Mouse (Mus musculus) forebrain, embryonic 10.5 days (tissue): ENCODE measurements around the gene Fto. TPM values are rescaled to one million over a fixed set of nuclear protein-coding genes. Genes with fewer than 3 reads are reported as not detected.

ENCODE experiments used
- DNase-seq: peaks from one replicate; pipeline ENCODE4 v3.0.0-alpha.2; 2017; ENCODE audit warnings: low spot score; ENCODE audit errors: extremely low spot score
- H3K27ac ChIP-seq: fragments of 300-500 bp; sonication (generic); 2 replicates; pipeline ENCODE4 v1.5.1; 2016; ENCODE audit warnings: mild to moderate bottlenecking
- H3K27me3 ChIP-seq: fragments of 300-500 bp; sonication (generic); 2 replicates; pipeline ENCODE4 v1.6.1; 2016; ENCODE audit warnings: mild to moderate bottlenecking; ENCODE audit not compliant: poor library complexity, severe bottlenecking
- H3K36me3 ChIP-seq: fragments of 300-500 bp; sonication (generic); replicated peaks from 2 replicates; pipeline ENCODE4 v1.6.1; 2016; ENCODE audit warnings: mild to moderate bottlenecking, moderate library complexity
- H3K4me1 ChIP-seq: fragments of 300-500 bp; sonication (generic); 2 replicates; pipeline ENCODE4 v1.6.1; 2016
- H3K4me3 ChIP-seq: fragments of 300-500 bp; sonication (generic); 2 replicates; pipeline ENCODE4 v1.5.1; 2016; ENCODE audit warnings: mild to moderate bottlenecking, moderate library complexity
- H3K9me3 ChIP-seq: fragments of 300-500 bp; sonication (generic); 2 replicates; pipeline ENCODE4 v1.6.1; 2016; ENCODE audit warnings: mild to moderate bottlenecking, moderate library complexity
- WGBS: fragments of 180-500 bp; shearing (Covaris S2); methylation state at CpG from one replicate; pipeline ENCODE4 v1.1.7; 2016; 5-methylcytosine and 5-hydroxymethylcytosine counted together
- polyA plus RNA-seq: library from polyadenylated mRNA; unstranded; fragments of >200 nt; fragmentation: Nextera tagmentation; extraction: Ambion mirVana; gene quantifications from 2 replicates; pipeline ENCODE4 v1.2.1, GENCODE M21; 2016

The Fto gene
- polyA plus RNA-seq, 1 experiment from 2014 or later = 88.3 TPM

GRCm38 (mm10) chr8:91460965-91461364 is 147.6 kb downstream of the Fto start:
- H3K4me3 ChIP-seq = no peak overlapping the region
- 93% methylated on average over 6 of the region's 6 CpGs for WGBS
- no peaks in the 10 kb centered on the region for H3K36me3 ChIP-seq
- DNase-seq = no peak
- no peaks in the 10 kb centered on the region for H3K27me3 ChIP-seq
- no peaks in the 10 kb centered on the region for H3K9me3 ChIP-seq
- H3K4me1 ChIP-seq = no peaks in the 10 kb centered on the region
- no peak overlapping the region for H3K27ac ChIP-seq

- DNase-seq = no peak
- Histone ChIP-seq H3K27me3 (no peaks in the 10 kb centered on the region), H3K27ac (no peak overlapping the region), H3K9me3 (no peaks in the 10 kb centered on the region), H3K4me1 (no peaks in the 10 kb centered on the region), H3K4me3 (no peak overlapping the region), H3K36me3 (peaks cover 3% of the 10 kb centered on the region; the same call in 1 of the 2 replicates)
- WGBS = 89% methylated on average over 2 of the region's 2 CpGs
These were observed 150.4 kb downstream of the Fto start for GRCm38 (mm10) chr8:91463757-91464156.

DNA sequence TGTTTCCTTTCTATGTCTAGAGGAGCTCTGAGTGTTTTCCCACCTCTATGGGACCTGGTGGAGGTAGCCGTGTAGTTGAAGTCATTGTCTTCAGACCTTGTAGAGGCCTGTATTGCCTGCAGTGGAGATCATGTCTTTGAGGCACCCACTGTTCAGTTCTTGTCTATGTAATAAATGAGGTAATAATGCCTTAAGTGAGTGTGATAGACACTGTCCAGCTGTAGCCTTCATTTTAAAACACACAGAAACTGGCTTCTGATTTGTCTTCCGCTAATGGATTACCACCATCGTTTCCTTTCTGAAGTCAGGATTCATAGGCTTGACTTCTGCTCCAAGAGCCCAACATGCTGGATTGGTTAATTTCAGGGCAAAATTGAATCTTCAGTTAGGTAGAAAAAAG is 154.1 kb downstream of the Fto start:
- no peak for DNase-seq
- 94% methylated on average over 3 of the region's 3 CpGs for WGBS
- no peaks in the 10 kb centered on the region for H3K9me3 ChIP-seq
- H3K4me3 ChIP-seq = no peak overlapping the region
- no peak overlapping the region for H3K27ac ChIP-seq
- no peaks in the 10 kb centered on the region for H3K27me3 ChIP-seq
- peaks cover 9% of the 10 kb centered on the region; the same call in 1 of the 2 replicates for H3K36me3 ChIP-seq
- no peaks in the 10 kb centered on the region for H3K4me1 ChIP-seq

DNA sequence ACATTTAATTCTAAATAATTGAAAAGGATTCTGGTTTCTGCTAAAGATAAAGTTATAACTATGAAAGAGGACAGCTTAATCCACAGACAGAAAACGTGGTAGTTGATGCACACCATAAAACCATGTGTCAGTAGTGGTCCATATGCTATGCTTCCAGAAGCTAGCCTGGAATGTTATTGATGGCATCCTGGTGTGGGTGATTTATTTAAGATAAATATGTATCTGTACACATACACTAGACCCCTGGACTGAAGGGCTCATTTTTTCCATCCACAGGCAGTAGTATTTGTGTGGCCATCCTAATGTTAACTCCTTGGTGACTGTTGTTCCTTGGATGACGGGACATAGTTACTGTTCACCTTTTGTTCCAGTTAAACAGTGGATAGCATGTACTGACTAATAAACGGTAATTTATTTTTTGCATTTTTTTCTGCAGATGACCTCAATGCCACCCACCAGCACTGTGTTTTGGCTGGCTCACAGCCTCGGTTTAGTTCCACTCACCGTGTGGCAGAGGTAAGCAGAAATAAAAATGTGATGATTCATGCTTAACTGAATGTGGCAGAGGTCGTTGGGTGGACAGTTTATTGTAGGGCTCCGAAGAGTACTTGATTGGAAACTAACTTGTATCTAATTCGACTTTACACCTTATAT is 154.7 kb downstream of the Fto start:
- H3K4me1 ChIP-seq = no peaks in the 10 kb centered on the region
- DNase-seq = no peak
- no peaks in the 10 kb centered on the region for H3K27me3 ChIP-seq
- no peak overlapping the region for H3K4me3 ChIP-seq
- WGBS = 93% methylated on average over 8 of the region's 8 CpGs
- no peaks in the 10 kb centered on the region for H3K9me3 ChIP-seq
- peaks cover 9% of the 10 kb centered on the region; the same call in 1 of the 2 replicates for H3K36me3 ChIP-seq
- H3K27ac ChIP-seq = no peak overlapping the region

DNA sequence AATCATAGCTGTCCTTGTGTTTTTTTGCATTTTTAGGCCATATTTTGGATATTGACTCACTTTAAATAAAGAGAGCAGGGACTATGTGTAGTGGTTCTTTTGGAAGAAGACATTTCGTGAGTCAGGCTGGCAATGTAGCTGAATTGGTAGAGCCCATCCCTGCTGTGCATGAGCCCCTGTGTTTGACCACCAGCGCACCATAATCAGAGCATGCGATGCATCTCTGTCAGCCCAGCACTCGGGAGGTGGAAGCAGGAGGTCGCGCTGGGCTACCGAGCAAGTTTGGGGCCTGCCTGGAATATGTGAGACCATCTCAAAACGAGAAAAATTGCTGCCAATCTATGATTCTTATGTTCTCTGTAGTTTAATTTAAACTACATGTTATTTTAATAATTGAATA is 156.1 kb downstream of the Fto start:
- Histone ChIP-seq H3K27me3 (no peaks in the 10 kb centered on the region), H3K4me1 (no peaks in the 10 kb centered on the region), H3K4me3 (no peak overlapping the region), H3K27ac (no peak overlapping the region), H3K36me3 (peaks cover 15% of the 10 kb centered on the region), H3K9me3 (no peaks in the 10 kb centered on the region)
- WGBS = 96% methylated on average over 8 of the region's 8 CpGs
- no peak for DNase-seq

GRCm38 (mm10) chr8:91474731-91475279 is 161.5 kb downstream of the Fto start:
- Histone ChIP-seq H3K27ac (no peak overlapping the region), H3K4me3 (no peak overlapping the region), H3K27me3 (no peaks in the 10 kb centered on the region), H3K36me3 (peaks cover 23% of the 10 kb centered on the region), H3K9me3 (no peaks in the 10 kb centered on the region), H3K4me1 (no peaks in the 10 kb centered on the region)
- WGBS = 89% methylated on average over 6 of the region's 6 CpGs
- DNase-seq = no peak

DNA sequence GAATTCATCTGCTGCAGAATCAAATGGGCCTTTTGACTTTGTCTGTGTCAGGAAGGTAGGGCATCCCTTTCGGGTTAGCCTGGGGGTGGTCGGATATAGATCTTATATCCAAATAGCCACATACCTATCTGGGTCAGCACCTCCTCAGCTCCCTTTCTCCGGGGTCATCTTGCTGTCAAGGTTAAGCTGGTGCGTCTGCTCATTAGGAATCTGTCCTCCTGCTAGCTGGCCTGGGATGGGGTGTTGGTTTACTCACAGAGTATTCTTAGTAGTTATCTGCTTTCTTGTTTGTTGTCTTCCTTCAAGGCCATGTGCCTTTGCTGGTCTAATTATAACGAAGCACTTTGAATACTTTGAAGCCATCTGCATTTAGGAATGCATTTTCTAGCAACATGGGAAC is 163.7 kb downstream of the Fto start:
- WGBS = 93% methylated on average over 5 of the region's 5 CpGs

GRCm38 (mm10) chr8:91477471-91477870 is 164.1 kb downstream of the Fto start:
- Histone ChIP-seq H3K27me3 (no peaks in the 10 kb centered on the region), H3K9me3 (no peaks in the 10 kb centered on the region), H3K4me3 (no peak overlapping the region), H3K4me1 (peaks cover 2% of the 10 kb centered on the region), H3K36me3 (peaks cover 23% of the 10 kb centered on the region), H3K27ac (no peak overlapping the region)
- WGBS = 97% methylated on average over 10 of the region's 10 CpGs
- DNase-seq = no peak

More for the DNA sequence above, 163.7 kb downstream of the Fto start:
- H3K4me3 ChIP-seq = no peak overlapping the region
- H3K27me3 ChIP-seq = no peaks in the 10 kb centered on the region
- H3K4me1 ChIP-seq = no peaks in the 10 kb centered on the region
- DNase-seq = no peak
- no peak overlapping the region for H3K27ac ChIP-seq
- peaks cover 23% of the 10 kb centered on the region for H3K36me3 ChIP-seq
- no peaks in the 10 kb centered on the region for H3K9me3 ChIP-seq

- DNase-seq = no peak
- 72% methylated on average over 9 of the region's 9 CpGs for WGBS
These were observed 169.2 kb downstream of the Fto start for GRCm38 (mm10) chr8:91482511-91482910.

GRCm38 (mm10) chr8:91486394-91486793 is 173.1 kb downstream of the Fto start:
- 89% methylated on average over 4 of the region's 4 CpGs for WGBS
- Histone ChIP-seq H3K27me3 (peaks cover 45% of the 10 kb centered on the region), H3K27ac (no peak overlapping the region), H3K4me1 (peaks cover 34% of the 10 kb centered on the region), H3K9me3 (no peaks in the 10 kb centered on the region), H3K36me3 (peaks cover 14% of the 10 kb centered on the region), H3K4me3 (no peak overlapping the region)
- DNase-seq = no peak

More at GRCm38 (mm10) chr8:91482511-91482910, 169.2 kb downstream of the Fto start:
- Histone ChIP-seq H3K36me3 (peaks cover 14% of the 10 kb centered on the region), H3K9me3 (no peaks in the 10 kb centered on the region), H3K27ac (no peak overlapping the region), H3K27me3 (peaks cover 11% of the 10 kb centered on the region; the same call in 1 of the 2 replicates), H3K4me1 (peaks cover 10% of the 10 kb centered on the region), H3K4me3 (no peak overlapping the region)

DNA sequence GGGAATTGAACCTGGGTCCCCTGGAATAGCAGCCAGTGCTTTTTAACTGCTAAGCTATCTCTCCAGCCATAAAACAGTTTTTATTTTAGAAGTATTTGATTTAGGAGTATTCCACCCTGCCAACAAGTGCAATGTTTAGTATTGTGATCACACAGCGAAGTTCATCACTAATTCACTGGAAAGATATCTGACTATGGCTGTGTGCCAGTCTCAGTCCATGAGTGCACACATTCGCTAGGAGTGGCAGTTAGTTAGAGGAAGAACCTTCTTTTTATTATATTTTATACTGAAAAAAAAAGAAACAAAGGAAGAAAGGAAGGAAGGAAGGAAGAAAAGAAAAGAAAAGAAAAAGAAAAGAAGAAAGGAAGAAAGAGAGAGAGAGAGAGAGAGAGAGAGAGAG is 174.1 kb downstream of the Fto start:
- H3K27ac ChIP-seq = no peak overlapping the region
- H3K36me3 ChIP-seq = peaks cover 14% of the 10 kb centered on the region
- DNase-seq = no peak
- no peak overlapping the region for H3K4me3 ChIP-seq
- H3K27me3 ChIP-seq = peaks cover 52% of the 10 kb centered on the region
- 95% methylated on average over 2 of the region's 2 CpGs for WGBS
- H3K4me1 ChIP-seq = peaks cover 35% of the 10 kb centered on the region
- H3K9me3 ChIP-seq = no peaks in the 10 kb centered on the region

GRCm38 (mm10) chr8:91488086-91488783 is 174.9 kb downstream of the Fto start:
- Histone ChIP-seq H3K36me3 (peaks cover 7% of the 10 kb centered on the region), H3K9me3 (no peaks in the 10 kb centered on the region), H3K4me3 (no peak overlapping the region), H3K4me1 (peaks cover 27% of the 10 kb centered on the region), H3K27ac (no peak overlapping the region), H3K27me3 (peaks cover 57% of the 10 kb centered on the region)
- 57% methylated on average over 13 of the region's 13 CpGs for WGBS
- peak; percentile 69 for DNase-seq
